Mouse (Mus musculus): ENCODE measurements at regions not wholly inside any gene's neighbourhood (a gene's known extent, or its start where the extent isn't known, plus 50 kb on each side); places are given as distances from the start of the nearest gene placed in this dataset.

DNA sequence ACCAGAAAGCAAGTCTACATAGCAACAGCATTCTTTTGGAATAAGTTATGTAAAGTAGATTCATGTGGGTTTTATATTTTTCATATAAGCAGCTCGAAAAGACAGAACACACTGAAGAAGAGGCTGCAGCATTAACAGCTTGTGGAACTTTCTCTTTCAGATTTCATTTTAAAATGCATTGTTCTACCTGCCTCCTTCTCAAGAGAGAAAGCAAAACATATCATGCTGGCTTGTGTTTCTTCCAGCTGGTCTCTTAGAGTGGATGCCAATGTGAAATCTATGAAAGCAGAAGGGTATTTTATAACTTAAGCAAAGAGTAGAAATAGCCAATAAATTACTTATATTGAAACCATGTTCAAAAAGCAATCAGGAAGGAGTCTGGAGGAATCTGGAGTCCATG lies 74.2 kb upstream of the Sstr4 start:
- Histone ChIP-seq H3K27me3 (replicated peaks) (no peaks in the 10 kb centered on the region), H3K4me2 (no peak overlapping the region), H3K36me3 (no peaks in the 10 kb centered on the region), H3K4me1 (no peaks in the 10 kb centered on the region), H3K27ac (no peak overlapping the region), H3K9me3 (replicated peaks) (no peaks in the 10 kb centered on the region), H3K4me3 (no peak overlapping the region), H3K9ac (no peak overlapping the region)
- WGBS (ENCODE audit: insufficient replicate concordance) = 49% methylated on average over 1 of the region's 1 CpGs
- no peak for ATAC-seq

DNA sequence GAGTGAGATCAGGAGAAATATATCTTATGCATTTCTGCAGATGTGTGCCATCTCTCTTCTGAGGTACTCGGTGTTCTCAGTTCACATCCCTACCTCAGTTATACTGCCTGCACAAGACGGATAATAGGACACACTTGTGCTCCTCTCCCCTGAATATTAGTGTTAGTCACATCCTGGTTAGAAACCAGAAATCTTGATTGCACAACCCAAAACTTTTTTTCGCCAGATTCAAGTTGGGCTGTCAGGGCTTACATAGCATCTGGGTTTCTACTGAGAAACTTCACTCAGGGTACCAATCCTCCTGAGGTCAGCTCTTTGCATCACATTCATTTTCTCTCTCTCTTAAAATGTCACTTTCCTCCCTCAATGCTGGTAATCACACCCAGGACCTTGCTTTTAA lies 69.8 kb upstream of the Sstr4 start:
- Histone ChIP-seq H3K27ac (no peak overlapping the region), H3K9ac (no peak overlapping the region), H3K4me3 (no peak overlapping the region), H3K27me3 (replicated peaks) (no peaks in the 10 kb centered on the region), H3K9me3 (replicated peaks) (no peaks in the 10 kb centered on the region), H3K4me2 (no peak overlapping the region), H3K36me3 (no peaks in the 10 kb centered on the region), H3K4me1 (no peaks in the 10 kb centered on the region)
- ATAC-seq = no peak
- WGBS (ENCODE audit: insufficient replicate concordance) = 56% methylated on average over 3 of the region's 3 CpGs

DNA sequence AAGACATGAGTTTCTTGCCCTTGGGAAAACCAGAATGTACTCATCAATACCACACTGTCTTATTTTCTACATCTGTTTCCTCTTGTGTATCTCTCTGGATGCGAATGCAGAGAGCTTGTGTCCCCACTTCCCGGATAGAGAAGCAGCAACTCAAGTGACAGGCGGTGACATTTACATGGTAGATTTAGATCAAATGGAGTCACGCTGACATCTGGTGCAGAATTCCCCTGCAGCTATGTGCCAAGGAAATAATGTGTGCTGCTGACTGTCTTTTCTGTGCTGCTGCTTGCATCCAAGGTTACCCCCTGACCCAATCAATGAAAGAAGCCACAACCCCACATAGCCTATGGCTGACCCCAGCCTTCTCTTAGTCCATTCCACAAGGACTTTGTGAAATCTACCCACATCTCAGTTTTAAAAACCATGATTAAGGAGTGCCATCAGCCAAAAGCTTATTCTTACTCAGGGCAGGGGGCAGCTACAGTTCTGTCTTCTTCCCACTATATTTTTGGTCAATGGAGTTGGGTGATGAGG lies 69.2 kb upstream of the Sstr4 start:
- no peaks in the 10 kb centered on the region for H3K36me3 ChIP-seq
- no peak overlapping the region for H3K4me3 ChIP-seq
- whole genome bisulfite sequencing (ENCODE audit: insufficient replicate concordance) = 54% methylated on average over 4 of the region's 4 CpGs
- no peak for ATAC-seq
- no peaks in the 10 kb centered on the region for H3K9me3 ChIP-seq (replicated peaks)
- no peak overlapping the region for H3K4me2 ChIP-seq
- H3K27me3 ChIP-seq (replicated peaks) = no peaks in the 10 kb centered on the region
- no peaks in the 10 kb centered on the region for H3K4me1 ChIP-seq
- no peak overlapping the region for H3K9ac ChIP-seq
- H3K27ac ChIP-seq = no peak overlapping the region

DNA sequence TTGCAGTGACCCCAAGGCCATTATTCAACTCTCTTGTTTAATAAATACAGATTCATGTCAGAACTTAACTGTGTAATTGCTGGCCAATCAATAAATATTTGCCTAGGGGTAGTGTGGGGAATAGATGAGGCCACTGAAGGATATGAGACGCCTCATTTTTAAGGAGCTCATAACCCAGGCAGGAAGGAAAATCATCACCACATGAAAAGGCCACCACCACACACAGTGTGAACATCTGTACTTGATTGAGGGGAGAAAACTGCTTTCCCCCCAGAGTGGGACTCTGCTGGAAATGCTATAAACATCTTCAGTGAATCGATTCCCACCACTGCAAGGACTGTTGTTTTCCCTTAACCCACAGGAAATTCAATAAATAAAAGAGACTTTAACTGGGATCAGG lies 68.7 kb upstream of the Sstr4 start:
- Histone ChIP-seq H3K27ac (no peak overlapping the region), H3K9me3 (replicated peaks) (no peaks in the 10 kb centered on the region), H3K4me3 (no peak overlapping the region), H3K4me1 (no peaks in the 10 kb centered on the region), H3K4me2 (no peak overlapping the region), H3K9ac (no peak overlapping the region), H3K36me3 (no peaks in the 10 kb centered on the region), H3K27me3 (replicated peaks) (no peaks in the 10 kb centered on the region)
- ATAC-seq = no peak
- WGBS (ENCODE audit: insufficient replicate concordance) = 40% methylated on average over 2 of the region's 2 CpGs

DNA sequence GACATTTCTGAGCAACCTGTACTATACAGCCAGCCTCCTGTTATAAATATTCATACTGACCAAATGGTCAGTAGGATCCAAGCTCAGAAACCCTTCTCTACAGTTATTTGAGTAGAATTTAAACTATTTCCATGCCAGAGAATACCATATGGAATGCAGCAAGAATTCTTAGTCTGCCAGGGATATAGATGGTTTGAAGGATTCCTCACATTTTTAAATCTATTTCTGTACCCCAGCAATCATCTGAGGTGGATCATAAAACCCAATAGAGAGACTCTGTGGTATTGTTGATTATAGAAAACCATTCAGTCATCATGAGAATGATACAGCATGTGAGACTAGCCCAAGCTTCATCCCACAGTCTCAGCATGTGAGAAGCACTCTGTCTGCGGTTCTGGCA lies 67.6 kb upstream of the Sstr4 start:
- 69% methylated on average over 1 of the region's 1 CpGs for WGBS (ENCODE audit: insufficient replicate concordance)
- Histone ChIP-seq H3K27me3 (replicated peaks) (no peaks in the 10 kb centered on the region), H3K4me1 (no peaks in the 10 kb centered on the region), H3K9ac (no peak overlapping the region), H3K9me3 (replicated peaks) (no peaks in the 10 kb centered on the region), H3K36me3 (no peaks in the 10 kb centered on the region), H3K4me2 (no peak overlapping the region), H3K27ac (no peak overlapping the region), H3K4me3 (no peak overlapping the region)
- ATAC-seq = no peak

DNA sequence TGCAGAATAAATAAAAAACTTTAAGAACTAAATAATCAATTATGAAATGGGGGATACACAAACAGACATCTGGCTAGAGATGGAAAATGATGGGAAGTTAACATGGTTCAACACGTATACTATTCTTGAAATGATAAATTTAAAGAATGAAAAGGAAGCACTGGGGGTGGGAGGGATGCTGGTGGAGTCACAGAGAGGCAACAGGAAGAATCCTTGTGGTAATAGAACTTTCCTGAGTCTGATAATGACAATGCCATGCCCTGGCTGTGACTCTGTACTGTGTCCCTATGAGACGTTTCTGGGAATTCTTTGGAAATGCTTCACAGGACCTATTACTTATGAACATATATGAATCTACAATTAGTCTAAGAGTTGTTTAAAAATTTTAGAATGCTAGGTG lies 64.8 kb upstream of the Sstr4 start:
- H3K4me3 ChIP-seq = no peak overlapping the region
- 40% methylated on average over 2 of the region's 2 CpGs for WGBS (ENCODE audit: insufficient replicate concordance)
- H3K9ac ChIP-seq = no peak overlapping the region
- no peaks in the 10 kb centered on the region for H3K4me1 ChIP-seq
- H3K4me2 ChIP-seq = no peak overlapping the region
- H3K27me3 ChIP-seq (replicated peaks) = no peaks in the 10 kb centered on the region
- H3K9me3 ChIP-seq (replicated peaks) = no peaks in the 10 kb centered on the region
- H3K36me3 ChIP-seq = no peaks in the 10 kb centered on the region
- no peak for ATAC-seq
- H3K27ac ChIP-seq = no peak overlapping the region

DNA sequence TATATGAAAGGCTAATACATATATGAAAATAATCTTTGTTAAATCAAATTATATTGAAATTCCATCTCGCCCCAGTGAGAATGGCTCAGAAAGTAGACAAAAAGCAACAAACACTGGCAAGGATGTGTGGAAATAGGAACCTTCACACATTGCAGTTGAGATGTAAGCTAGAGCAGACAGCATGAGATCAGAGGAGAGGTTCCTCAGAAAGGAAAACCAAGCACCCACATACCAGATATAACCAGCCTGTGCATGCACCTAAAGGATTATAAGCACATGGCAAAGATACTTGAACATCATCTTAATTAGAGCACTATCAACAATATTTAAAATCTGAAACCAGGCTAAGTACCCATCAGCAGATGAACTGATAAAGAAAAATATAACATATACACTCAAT lies 60.6 kb upstream of the Sstr4 start:
- no peak for ATAC-seq
- Histone ChIP-seq H3K9ac (no peak overlapping the region), H3K27ac (no peak overlapping the region), H3K27me3 (replicated peaks) (no peaks in the 10 kb centered on the region), H3K4me2 (no peak overlapping the region), H3K36me3 (no peaks in the 10 kb centered on the region), H3K4me1 (no peaks in the 10 kb centered on the region), H3K9me3 (replicated peaks) (no peaks in the 10 kb centered on the region), H3K4me3 (no peak overlapping the region)
- WGBS (ENCODE audit: insufficient replicate concordance) = 68% methylated on average over 1 of the region's 1 CpGs

DNA sequence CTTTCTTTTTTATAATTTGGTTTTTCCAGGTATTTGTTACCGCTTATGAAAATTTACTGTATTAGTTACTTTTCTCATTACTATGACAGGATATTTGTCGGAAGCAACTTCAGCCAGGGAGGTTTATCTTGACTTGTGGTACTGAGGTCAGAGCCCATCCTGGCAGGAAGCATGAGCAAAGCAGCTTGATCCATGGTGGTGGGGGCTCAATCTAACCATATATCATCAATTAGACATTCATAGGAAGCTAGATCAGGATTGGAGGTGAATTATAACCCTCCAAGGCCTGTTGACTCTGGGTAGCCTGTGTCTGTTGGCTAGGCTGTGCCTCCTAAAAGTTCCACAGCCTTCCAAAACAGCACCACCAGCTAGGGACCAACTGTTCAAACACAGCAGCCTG lies 58.5 kb upstream of the Sstr4 start:
- H3K4me2 ChIP-seq = no peak overlapping the region
- H3K36me3 ChIP-seq = no peaks in the 10 kb centered on the region
- 56% methylated on average over 2 of the region's 2 CpGs for WGBS (ENCODE audit: insufficient replicate concordance)
- no peaks in the 10 kb centered on the region for H3K9me3 ChIP-seq (replicated peaks)
- H3K4me1 ChIP-seq = no peaks in the 10 kb centered on the region
- H3K27me3 ChIP-seq (replicated peaks) = no peaks in the 10 kb centered on the region
- no peak overlapping the region for H3K27ac ChIP-seq
- H3K4me3 ChIP-seq = no peak overlapping the region
- ATAC-seq = no peak
- no peak overlapping the region for H3K9ac ChIP-seq

DNA sequence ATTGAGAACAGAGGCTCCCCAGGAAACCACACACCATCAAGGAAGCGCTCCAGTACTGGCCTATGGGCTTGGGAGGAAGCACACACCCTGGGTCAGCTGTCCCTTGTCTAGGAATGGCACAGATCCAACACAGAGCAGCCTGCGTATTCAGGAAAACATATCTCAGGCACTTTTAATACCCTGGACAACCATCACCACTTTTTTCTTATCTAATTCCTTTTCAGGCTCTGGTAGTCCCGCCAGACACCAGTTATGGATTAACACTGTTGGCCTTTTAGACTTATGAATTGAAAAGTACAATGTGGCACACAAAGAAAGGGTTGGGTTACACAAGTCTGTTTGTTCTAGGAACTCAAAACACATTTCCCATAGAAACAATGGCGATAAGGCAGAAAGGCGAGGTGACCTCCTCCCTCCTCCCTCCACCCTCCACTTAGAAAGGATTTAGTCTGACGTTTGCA lies 56.8 kb upstream of the Sstr4 start:
- H3K4me2 ChIP-seq = no peak overlapping the region
- H3K4me1 ChIP-seq = no peaks in the 10 kb centered on the region
- no peak overlapping the region for H3K9ac ChIP-seq
- H3K27me3 ChIP-seq (replicated peaks) = no peaks in the 10 kb centered on the region
- H3K36me3 ChIP-seq = no peaks in the 10 kb centered on the region
- ATAC-seq = peak; percentile 68
- WGBS (ENCODE audit: insufficient replicate concordance) = 23% methylated on average over 6 of the region's 6 CpGs
- H3K27ac ChIP-seq = no peak overlapping the region
- H3K9me3 ChIP-seq (replicated peaks) = no peaks in the 10 kb centered on the region
- H3K4me3 ChIP-seq = no peak overlapping the region

DNA sequence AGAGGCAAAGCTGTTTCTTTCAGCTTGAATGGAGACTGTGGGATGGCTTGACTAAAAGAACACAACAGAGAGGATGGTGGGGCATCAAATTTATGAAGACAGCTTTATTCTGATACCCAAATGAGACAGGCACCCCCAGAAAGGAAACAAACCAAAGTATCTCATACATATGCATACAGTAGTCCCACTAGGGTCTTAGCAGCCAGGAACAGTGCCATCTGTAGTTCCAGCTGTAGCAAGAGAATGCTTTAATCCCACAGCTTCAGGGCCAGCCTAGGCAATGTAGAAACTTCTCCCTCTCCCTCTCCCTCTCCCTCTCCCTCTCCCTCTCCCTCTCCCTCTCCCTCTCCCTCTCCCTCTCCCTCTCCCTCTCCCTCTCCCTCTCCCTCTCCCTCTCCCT lies 56.2 kb upstream of the Sstr4 start:
- ATAC-seq = no peak
- Histone ChIP-seq H3K4me1 (no peaks in the 10 kb centered on the region), H3K4me3 (no peak overlapping the region), H3K9me3 (replicated peaks) (no peaks in the 10 kb centered on the region), H3K4me2 (no peak overlapping the region), H3K27ac (no peak overlapping the region), H3K27me3 (replicated peaks) (no peaks in the 10 kb centered on the region), H3K9ac (no peak overlapping the region), H3K36me3 (no peaks in the 10 kb centered on the region)

DNA sequence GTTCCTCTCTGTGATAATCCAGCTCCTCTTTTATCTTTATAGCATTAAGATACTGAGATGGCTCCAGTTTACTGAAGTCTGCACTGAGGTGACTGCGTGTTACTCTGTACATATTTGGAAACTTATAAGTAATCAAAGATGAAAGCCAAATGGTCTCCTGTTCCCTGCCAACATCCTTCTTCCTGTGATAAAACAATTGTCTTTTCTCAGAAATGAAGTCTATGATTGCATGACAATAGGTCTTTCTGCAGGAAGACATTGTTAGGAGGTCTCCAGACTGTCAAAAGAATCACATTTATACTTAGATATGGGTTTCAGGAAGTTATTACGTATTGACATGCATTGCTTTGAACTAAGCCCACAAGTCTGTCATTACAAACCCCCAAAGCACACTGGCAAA lies 51.0 kb upstream of the Sstr4 start:
- 56% methylated on average over 2 of the region's 2 CpGs for WGBS (ENCODE audit: insufficient replicate concordance)
- Histone ChIP-seq H3K4me3 (no peak overlapping the region), H3K36me3 (no peaks in the 10 kb centered on the region), H3K4me1 (no peaks in the 10 kb centered on the region), H3K9ac (no peak overlapping the region), H3K27me3 (replicated peaks) (no peaks in the 10 kb centered on the region), H3K9me3 (replicated peaks) (no peaks in the 10 kb centered on the region), H3K27ac (no peak overlapping the region), H3K4me2 (no peak overlapping the region)
- no peak for ATAC-seq

Data from liver, embryonic 12.5 days (tissue).